Mouse (Mus musculus) E14TG2a.4 (cell line): ENCODE results near the gene Cldn10.

Experiments
- CTCF ChIP-seq: conservative IDR thresholded peaks from 2 replicates; pipeline ENCODE4 v1.5.1; 2014; ENCODE audit warnings: low read length
- NANOG ChIP-seq: IDR thresholded peaks from 2 replicates; pipeline ENCODE4 v1.6.1; 2014; ENCODE audit warnings: borderline replicate concordance, low read length, mixed read lengths

- TF ChIP-seq CTCF, result no peak
- TF ChIP-seq NANOG, result no peak
These were observed 68.9 kb downstream of the Cldn10 start for GRCm38 (mm10) chr14:118856563-118856962.
